Mouse (Mus musculus) liver, adult 2 months (tissue): ENCODE measurements around the gene Fbxw7.
A peak's percentile ranks its signal among the peaks of the same experiment; 100 is the strongest.

Experiments used
- CTCF ChIP-seq: fragments of 200-500 bp; IDR thresholded peaks from 2 replicates; pipeline ENCODE4 v1.5.1; 2011; ENCODE audit warnings: low read depth, low read length, control low read depth
- POLR2A ChIP-seq: fragments of 200-500 bp; IDR thresholded peaks from 2 replicates; pipeline ENCODE4 v1.6.1; 2011; ENCODE audit warnings: low read length, control low read depth; ENCODE audit not compliant: insufficient read depth; ENCODE audit errors: extremely low read depth

DNA sequence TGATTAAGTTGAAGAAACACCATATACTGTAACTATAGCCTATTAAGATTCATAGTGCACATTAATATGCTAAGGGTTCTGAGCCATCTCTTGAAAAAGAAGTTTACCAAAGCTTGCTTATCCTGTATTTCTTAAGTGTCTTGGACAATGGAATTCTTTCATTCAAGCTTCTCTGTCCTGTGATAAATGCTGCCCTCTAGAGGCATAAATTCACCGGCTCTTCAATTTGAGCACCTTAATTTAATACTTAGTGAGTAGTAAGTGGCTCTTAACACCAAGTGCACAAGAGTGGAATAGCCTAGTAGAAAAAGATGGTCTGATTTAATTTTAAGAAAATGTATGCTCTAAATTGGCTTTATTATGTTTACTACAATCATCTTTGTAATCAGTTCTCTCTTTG, 28.5 kb downstream of the Fbxw7 start:
- TF ChIP-seq POLR2A (no peak), CTCF (peak; percentile 21)
